Mouse (Mus musculus) lung, embryonic 16.5 days (tissue): ENCODE measurements around the gene Adcy7. TPM values are rescaled to one million over a fixed set of nuclear protein-coding genes. Genes with fewer than 3 reads are reported as not detected.

Source experiments
- ATAC-seq: fragments of 200-750 bp; cut with Nextera tagmentation; 2 replicates; pipeline ENCODE4 v1.8.0; 2017; ENCODE audit warnings: low read depth, mild to moderate bottlenecking, moderate library complexity
- H3K27ac ChIP-seq: fragments of 300-500 bp; sonication (generic); 2 replicates; pipeline ENCODE4 v1.5.1; 2014; ENCODE audit warnings: mild to moderate bottlenecking, control low read depth, low read length
- H3K27me3 ChIP-seq: fragments of 300-500 bp; sonication (generic); 2 replicates; pipeline ENCODE4 v1.6.1; 2014; ENCODE audit warnings: low read depth, low read length, mixed read lengths; ENCODE audit not compliant: control insufficient read depth, insufficient read depth
- H3K36me3 ChIP-seq: fragments of 300-500 bp; sonication (generic); 2 replicates; pipeline ENCODE4 v1.6.1; 2014; ENCODE audit warnings: low read length; ENCODE audit not compliant: control insufficient read depth, insufficient read depth
- H3K4me1 ChIP-seq: fragments of 300-500 bp; sonication (generic); replicated peaks from 2 replicates; pipeline ENCODE4 v1.6.1; 2014; ENCODE audit warnings: low read length, mixed read lengths; ENCODE audit not compliant: control insufficient read depth, insufficient read depth
- H3K4me2 ChIP-seq: fragments of 300-500 bp; sonication (generic); 2 replicates; pipeline ENCODE4 v1.6.1; 2014; ENCODE audit warnings: low read depth, low read length, control low read depth
- H3K4me3 ChIP-seq: fragments of 300-500 bp; sonication (generic); 2 replicates; pipeline ENCODE4 v1.5.1; 2014; ENCODE audit warnings: mild to moderate bottlenecking, low read length, control low read depth
- H3K9ac ChIP-seq: fragments of 300-500 bp; sonication (generic); 2 replicates; pipeline ENCODE4 v1.6.1; 2014; ENCODE audit warnings: low read length, control low read depth
- H3K9me3 ChIP-seq: fragments of 300-500 bp; sonication (generic); 2 replicates; pipeline ENCODE4 v1.6.1; 2016; ENCODE audit warnings: low read length; ENCODE audit not compliant: control insufficient read depth
- WGBS: fragments of 180-500 bp; shearing (Covaris S2); extraction: QIAGEN DNeasy Blood & Tissue Kit; methylation state at CpG from one replicate; pipeline ENCODE4 v1.1.7; 2014; 5-methylcytosine and 5-hydroxymethylcytosine counted together
- polyA plus RNA-seq: library from polyadenylated mRNA; unstranded; fragments of >200 nt; fragmentation: Nextera tagmentation; extraction: Ambion mirVana; gene quantifications from 2 replicates; pipeline ENCODE4 v1.2.1, GENCODE M21; 2015

Adcy7 gene
- polyA plus RNA-seq, 1 experiment from 2014 or later = 13.4 TPM

DNA sequence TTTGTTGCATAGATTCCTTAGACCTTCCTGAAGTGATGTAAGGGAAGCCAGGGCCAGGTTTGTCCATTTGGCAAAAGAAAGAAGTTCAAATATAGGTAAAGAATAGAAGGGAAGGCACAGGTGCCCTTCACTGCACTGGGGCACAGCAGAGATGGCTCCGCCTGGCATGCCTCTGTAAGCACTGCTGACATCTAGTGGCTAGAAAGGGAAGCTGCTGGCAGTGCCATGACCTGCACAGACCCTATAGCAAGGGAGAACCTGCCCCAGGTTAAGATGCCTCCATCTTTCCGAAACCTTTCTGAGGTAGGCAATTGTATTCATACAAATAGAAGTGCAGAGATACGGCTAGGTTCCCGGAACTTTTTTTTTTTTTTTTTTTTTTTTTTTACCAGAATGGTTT lies 27.9 kb upstream of the Adcy7 start:
- no peak overlapping the region for H3K27ac ChIP-seq
- no peak overlapping the region for H3K4me2 ChIP-seq
- H3K4me1 ChIP-seq = no peaks in the 10 kb centered on the region
- 80% methylated on average over 4 of the region's 4 CpGs for WGBS
- H3K36me3 ChIP-seq = 0 out of 2 replicates have a peak, but pooled peaks cover 9% of the 10 kb centered on the region
- H3K9ac ChIP-seq = no peak overlapping the region
- no peaks in the 10 kb centered on the region for H3K9me3 ChIP-seq
- ATAC-seq = peak; percentile 73; the same call in 1 of the 2 replicates
- no peak overlapping the region for H3K4me3 ChIP-seq
- no peaks in the 10 kb centered on the region for H3K27me3 ChIP-seq

GRCm38 (mm10) chr8:88252791-88253190 lies 19.4 kb upstream of the Adcy7 start:
- no peak overlapping the region for H3K4me3 ChIP-seq
- no peak overlapping the region for H3K27ac ChIP-seq
- H3K4me1 ChIP-seq = no peaks in the 10 kb centered on the region
- no peak overlapping the region for H3K4me2 ChIP-seq
- peaks cover 20% of the 10 kb centered on the region; the same call in 1 of the 2 replicates for H3K36me3 ChIP-seq
- H3K27me3 ChIP-seq = no peaks in the 10 kb centered on the region
- no peak for ATAC-seq
- no peak overlapping the region for H3K9ac ChIP-seq
- 71% methylated on average over 3 of the region's 3 CpGs for WGBS
- no peaks in the 10 kb centered on the region for H3K9me3 ChIP-seq

- no peaks in the 10 kb centered on the region for H3K27me3 ChIP-seq
- 84% methylated on average over 7 of the region's 7 CpGs for WGBS
- peaks cover 16% of the 10 kb centered on the region; the same call in 1 of the 2 replicates for H3K36me3 ChIP-seq
- H3K4me1 ChIP-seq = no peaks in the 10 kb centered on the region
- H3K9me3 ChIP-seq = no peaks in the 10 kb centered on the region
- no peak overlapping the region for H3K9ac ChIP-seq
- no peak overlapping the region for H3K4me2 ChIP-seq
- ATAC-seq = no peak
- no peak overlapping the region for H3K4me3 ChIP-seq
- no peak overlapping the region for H3K27ac ChIP-seq
Measured at GRCm38 (mm10) chr8:88254957-88255356, 17.2 kb upstream of the Adcy7 start.

- Histone ChIP-seq H3K27ac (no peak overlapping the region), H3K9ac (no peak overlapping the region), H3K4me3 (no peak overlapping the region), H3K9me3 (no peaks in the 10 kb centered on the region), H3K36me3 (peaks cover 8% of the 10 kb centered on the region; the same call in 1 of the 2 replicates), H3K4me2 (no peak overlapping the region), H3K4me1 (peaks cover 8% of the 10 kb centered on the region), H3K27me3 (no peaks in the 10 kb centered on the region)
- no peak for ATAC-seq
- WGBS = 56% methylated on average over 6 of the region's 6 CpGs
Measured at GRCm38 (mm10) chr8:88258024-88258423, 14.2 kb upstream of the Adcy7 start.

DNA sequence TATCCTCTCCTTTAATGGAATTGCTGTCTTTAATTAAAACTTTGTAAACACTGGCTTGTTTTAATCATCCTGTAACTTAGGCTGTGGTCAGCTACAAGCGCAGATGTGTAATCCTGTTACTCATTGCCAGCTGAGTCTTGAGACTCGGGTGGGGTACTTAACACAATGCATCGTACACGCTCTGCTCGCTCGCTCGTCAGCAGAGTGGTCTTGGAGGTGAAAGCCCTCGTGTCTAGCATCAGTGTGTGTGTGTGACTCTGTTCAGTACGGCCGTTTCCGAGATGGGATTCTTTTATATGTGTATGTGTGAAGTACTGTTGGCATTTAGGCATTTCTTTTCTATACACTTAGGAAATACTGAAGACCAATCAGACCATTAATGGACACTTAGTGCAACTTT lies 13.7 kb upstream of the Adcy7 start:
- no peaks in the 10 kb centered on the region for H3K27me3 ChIP-seq
- H3K27ac ChIP-seq = no peak overlapping the region
- 75% methylated on average over 11 of the region's 11 CpGs for WGBS
- no peak for ATAC-seq
- no peaks in the 10 kb centered on the region for H3K9me3 ChIP-seq
- peaks cover 13% of the 10 kb centered on the region for H3K4me1 ChIP-seq
- H3K9ac ChIP-seq = no peak overlapping the region
- no peak overlapping the region for H3K4me3 ChIP-seq
- peaks cover 8% of the 10 kb centered on the region; the same call in 1 of the 2 replicates for H3K36me3 ChIP-seq
- no peak overlapping the region for H3K4me2 ChIP-seq

- Histone ChIP-seq H3K4me2 (no peak overlapping the region), H3K9ac (no peak overlapping the region), H3K4me3 (no peak overlapping the region), H3K36me3 (peaks cover 7% of the 10 kb centered on the region; the same call in 1 of the 2 replicates), H3K27ac (no peak overlapping the region), H3K4me1 (peaks cover 27% of the 10 kb centered on the region), H3K9me3 (no peaks in the 10 kb centered on the region), H3K27me3 (no peaks in the 10 kb centered on the region)
- no peak for ATAC-seq
- 84% methylated on average over 7 of the region's 7 CpGs for WGBS
Measured at GRCm38 (mm10) chr8:88260466-88260980, 11.7 kb upstream of the Adcy7 start.

DNA sequence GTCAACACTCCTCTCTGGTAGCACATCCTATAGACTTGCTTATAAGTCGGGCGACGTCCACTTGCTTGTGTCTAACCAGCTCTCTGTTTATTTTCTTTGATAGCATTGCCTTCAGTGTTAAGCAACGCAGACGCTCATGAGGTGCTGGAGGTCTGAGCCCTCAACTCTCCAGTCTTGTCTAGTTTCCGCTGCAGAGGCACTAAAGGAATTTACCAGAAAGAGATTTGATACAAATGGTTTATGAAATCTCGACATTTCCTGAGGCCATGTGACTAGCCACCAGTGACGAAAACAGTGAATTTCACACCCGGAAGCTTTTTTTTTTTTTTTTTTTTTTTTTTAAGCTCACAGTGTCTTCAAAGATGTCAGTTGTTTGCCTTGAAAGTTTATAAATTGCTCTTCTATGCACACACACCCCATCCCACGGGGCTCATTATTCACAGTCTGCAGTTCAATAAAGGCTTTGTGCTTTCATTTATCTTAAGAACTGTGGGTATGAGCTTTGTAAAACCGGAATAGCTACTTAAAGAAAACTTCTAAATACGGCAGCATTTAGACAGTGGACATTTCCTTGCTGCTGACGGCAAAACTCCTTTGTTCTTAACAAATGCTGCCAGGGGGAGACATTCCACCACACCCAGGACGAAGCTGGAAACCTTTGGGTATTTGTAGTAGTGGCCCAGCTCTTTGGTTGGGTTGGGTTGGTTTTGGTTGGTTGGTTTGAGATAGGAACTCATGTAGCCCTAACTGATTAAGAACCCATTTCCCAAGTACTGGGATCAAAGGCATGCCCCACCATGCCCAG lies 9.2 kb upstream of the Adcy7 start:
- H3K4me1 ChIP-seq = peaks cover 35% of the 10 kb centered on the region
- no peaks in the 10 kb centered on the region for H3K36me3 ChIP-seq
- H3K4me3 ChIP-seq = no peak overlapping the region
- H3K27me3 ChIP-seq = no peaks in the 10 kb centered on the region
- H3K9me3 ChIP-seq = no peaks in the 10 kb centered on the region
- peak overlapping the region; percentile 26; the same call in 1 of the 2 replicates for H3K9ac ChIP-seq
- WGBS = 12% methylated on average over 14 of the region's 14 CpGs
- H3K4me2 ChIP-seq = peak overlapping the region; percentile 29; the same call in 1 of the 2 replicates
- peak overlapping the region; percentile 66 for H3K27ac ChIP-seq
- ATAC-seq = no peak

GRCm38 (mm10) chr8:88265511-88265910 lies 6.7 kb upstream of the Adcy7 start:
- Histone ChIP-seq H3K9ac (no peak overlapping the region), H3K36me3 (no peaks in the 10 kb centered on the region), H3K4me3 (no peak overlapping the region), H3K27ac (peak overlapping the region; percentile 72), H3K4me2 (no peak overlapping the region), H3K9me3 (no peaks in the 10 kb centered on the region), H3K27me3 (no peaks in the 10 kb centered on the region), H3K4me1 (peaks cover 37% of the 10 kb centered on the region)
- peak; percentile 31; the same call in 1 of the 2 replicates for ATAC-seq
- WGBS = 2% methylated on average over 2 of the region's 2 CpGs

GRCm38 (mm10) chr8:88266170-88266800 lies 5.9 kb upstream of the Adcy7 start:
- peaks cover 37% of the 10 kb centered on the region for H3K4me1 ChIP-seq
- no peak overlapping the region for H3K4me2 ChIP-seq
- no peak overlapping the region for H3K4me3 ChIP-seq
- no peaks in the 10 kb centered on the region for H3K36me3 ChIP-seq
- no peaks in the 10 kb centered on the region for H3K9me3 ChIP-seq
- peak overlapping the region; percentile 89 for H3K27ac ChIP-seq
- no peaks in the 10 kb centered on the region for H3K27me3 ChIP-seq
- 26% methylated on average over 10 of the region's 10 CpGs for WGBS
- peak; percentile 91 for ATAC-seq
- no peak overlapping the region for H3K9ac ChIP-seq
